Mouse (Mus musculus) midbrain, embryonic 12.5 days (tissue): ENCODE data around the gene Rapgef6. TPM values are rescaled to one million over a fixed set of nuclear protein-coding genes. Genes with fewer than 3 reads are reported as not detected.

Experiments
- ATAC-seq: fragments of 200-750 bp; cut with Nextera tagmentation; 2 replicates; pipeline ENCODE4 v1.8.0; 2017; ENCODE audit warnings: low read depth, moderate TSS enrichment, moderate library complexity; ENCODE audit not compliant: low FRiP score
- H3K27ac ChIP-seq: fragments of 300-500 bp; sonication (generic); replicated peaks from 2 replicates; pipeline ENCODE4 v1.5.1; 2016; ENCODE audit warnings: mild to moderate bottlenecking
- H3K27me3 ChIP-seq: fragments of 300-500 bp; sonication (generic); 2 replicates; pipeline ENCODE4 v1.6.1; 2016; ENCODE audit warnings: mild to moderate bottlenecking
- H3K36me3 ChIP-seq: fragments of 300-500 bp; sonication (generic); 2 replicates; pipeline ENCODE4 v1.6.1; 2016
- H3K4me1 ChIP-seq: fragments of 300-500 bp; sonication (generic); 2 replicates; pipeline ENCODE4 v1.6.1; 2016
- H3K4me2 ChIP-seq: fragments of 300-500 bp; sonication (generic); replicated peaks from 2 replicates; pipeline ENCODE4 v1.6.1; 2016; ENCODE audit warnings: mild to moderate bottlenecking, moderate library complexity
- H3K4me3 ChIP-seq: fragments of 300-500 bp; sonication (generic); 2 replicates; pipeline ENCODE4 v1.5.1; 2016; ENCODE audit warnings: mild to moderate bottlenecking
- H3K9ac ChIP-seq: fragments of 300-500 bp; sonication (generic); replicated peaks from 2 replicates; pipeline ENCODE4 v1.6.1; 2016; ENCODE audit warnings: mild to moderate bottlenecking, moderate library complexity
- H3K9me3 ChIP-seq: fragments of 300-500 bp; sonication (generic); 2 replicates; pipeline ENCODE4 v1.6.1; 2016; ENCODE audit warnings: mild to moderate bottlenecking
- WGBS: fragments of 180-500 bp; shearing (Covaris S2); methylation state at CpG from one replicate; pipeline ENCODE4 v1.1.7; 2016; 5-methylcytosine and 5-hydroxymethylcytosine counted together
- polyA plus RNA-seq: library from polyadenylated mRNA; unstranded; fragments of >200 nt; fragmentation: Nextera tagmentation; extraction: Ambion mirVana; gene quantifications from 2 replicates; pipeline ENCODE4 v1.2.1, GENCODE M21; 2016

Gene Rapgef6
- polyA plus RNA-seq, 1 experiment from 2014 or later, result 37.5 TPM

DNA sequence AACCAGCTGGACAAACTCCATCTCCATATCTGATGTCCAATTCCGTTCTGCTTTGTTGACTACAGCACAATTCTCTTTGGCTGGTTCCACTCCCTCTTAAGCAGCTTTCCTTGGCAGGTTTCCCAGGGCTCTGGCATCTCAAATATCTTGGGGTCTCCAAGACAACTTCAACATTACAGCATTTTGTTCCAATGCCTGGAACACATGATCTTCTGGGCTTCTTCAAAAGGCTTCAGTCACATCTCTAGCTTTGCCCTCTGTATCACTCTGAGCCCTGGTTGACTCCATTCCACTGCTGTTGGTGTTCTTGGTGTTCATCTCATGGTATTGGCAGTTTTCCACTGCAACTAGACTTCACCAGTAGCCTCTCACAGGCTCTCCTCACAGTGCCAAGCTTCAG lies 7.7 kb downstream of the Rapgef6 start:
- 88% methylated on average over 1 of the region's 1 CpGs for WGBS
- H3K4me2 ChIP-seq, result no peak overlapping the region
- H3K9me3 ChIP-seq, result no peaks in the 10 kb centered on the region
- H3K4me1 ChIP-seq, result no peaks in the 10 kb centered on the region
- H3K9ac ChIP-seq, result no peak overlapping the region
- no peak overlapping the region for H3K27ac ChIP-seq
- H3K4me3 ChIP-seq, result no peak overlapping the region
- no peaks in the 10 kb centered on the region for H3K27me3 ChIP-seq
- no peaks in the 10 kb centered on the region for H3K36me3 ChIP-seq
- no peak for ATAC-seq

DNA sequence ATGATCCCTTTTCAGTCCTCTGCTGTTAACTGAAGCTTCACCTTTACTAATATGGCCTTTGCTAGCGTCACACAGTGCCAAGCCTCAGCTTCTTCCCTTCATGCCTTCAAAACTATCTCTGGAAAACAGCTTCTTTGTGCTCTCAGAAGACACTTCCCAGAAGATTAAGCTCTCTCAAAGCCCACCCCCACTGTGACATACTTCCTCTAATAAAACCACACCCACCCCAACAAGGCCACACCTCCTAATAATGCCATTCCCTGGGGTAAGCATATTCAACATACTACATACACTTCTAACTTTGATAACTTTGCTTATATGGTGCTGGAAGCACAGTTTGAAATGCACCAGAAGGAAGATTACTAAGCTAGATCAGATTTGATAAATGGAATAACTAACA lies 8.3 kb downstream of the Rapgef6 start:
- WGBS, result 88% methylated on average over 1 of the region's 1 CpGs

DNA sequence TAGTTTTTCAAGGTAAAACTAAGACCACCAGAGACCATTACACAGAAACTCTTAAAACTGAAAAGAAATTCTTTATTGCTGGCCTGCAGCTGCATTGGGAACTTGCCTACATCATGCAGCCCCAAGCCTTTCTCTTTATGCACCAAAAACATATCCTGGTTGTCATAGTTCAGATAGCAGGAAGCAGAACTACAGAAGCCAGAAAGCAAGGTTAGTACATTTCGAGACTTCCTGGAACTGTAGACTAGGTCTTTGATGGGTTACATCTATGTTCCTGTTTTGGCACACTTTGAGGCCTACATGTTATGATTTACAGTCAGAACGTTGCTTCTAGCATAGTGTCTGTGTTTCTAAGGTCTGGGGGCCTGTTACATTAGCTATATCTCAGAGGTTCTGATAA lies 11.2 kb downstream of the Rapgef6 start:
- ATAC-seq, result no peak
- H3K4me2 ChIP-seq, result no peak overlapping the region
- no peaks in the 10 kb centered on the region for H3K9me3 ChIP-seq
- no peaks in the 10 kb centered on the region for H3K4me1 ChIP-seq
- no peak overlapping the region for H3K4me3 ChIP-seq
- 91% methylated on average over 2 of the region's 2 CpGs for WGBS
- H3K9ac ChIP-seq, result no peak overlapping the region
- no peak overlapping the region for H3K27ac ChIP-seq
- H3K27me3 ChIP-seq, result no peaks in the 10 kb centered on the region
- no peaks in the 10 kb centered on the region for H3K36me3 ChIP-seq

More for the DNA sequence above, 8.3 kb downstream of the Rapgef6 start:
- Histone ChIP-seq H3K4me3 (no peak overlapping the region), H3K27ac (no peak overlapping the region), H3K27me3 (no peaks in the 10 kb centered on the region), H3K9me3 (no peaks in the 10 kb centered on the region), H3K4me2 (no peak overlapping the region), H3K36me3 (no peaks in the 10 kb centered on the region), H3K4me1 (no peaks in the 10 kb centered on the region), H3K9ac (no peak overlapping the region)
- no peak for ATAC-seq

DNA sequence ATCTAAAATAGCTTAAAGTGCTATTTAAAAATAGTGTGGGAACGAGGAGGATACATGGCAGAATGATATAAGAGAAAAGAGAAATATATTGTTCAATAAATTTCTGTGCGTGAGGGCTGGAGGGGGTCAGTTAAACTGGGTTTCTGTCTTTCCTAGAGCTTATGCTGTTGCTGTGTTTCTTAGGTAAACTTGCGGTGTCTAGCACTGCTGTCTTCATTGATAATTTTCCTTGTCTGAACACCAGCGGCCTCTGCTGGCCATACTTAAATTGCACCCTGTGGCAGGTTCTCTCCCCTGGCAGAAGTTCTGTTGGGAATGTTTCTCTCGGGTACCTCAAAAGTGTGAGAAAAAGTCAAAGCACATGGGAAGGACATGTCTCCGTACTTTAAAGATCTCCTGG lies 12.2 kb downstream of the Rapgef6 start:
- Histone ChIP-seq H3K4me2 (no peak overlapping the region), H3K27ac (no peak overlapping the region), H3K9me3 (no peaks in the 10 kb centered on the region), H3K9ac (no peak overlapping the region), H3K4me3 (no peak overlapping the region), H3K36me3 (no peaks in the 10 kb centered on the region), H3K4me1 (no peaks in the 10 kb centered on the region), H3K27me3 (no peaks in the 10 kb centered on the region)
- ATAC-seq, result no peak
- WGBS, result 61% methylated on average over 6 of the region's 6 CpGs

DNA sequence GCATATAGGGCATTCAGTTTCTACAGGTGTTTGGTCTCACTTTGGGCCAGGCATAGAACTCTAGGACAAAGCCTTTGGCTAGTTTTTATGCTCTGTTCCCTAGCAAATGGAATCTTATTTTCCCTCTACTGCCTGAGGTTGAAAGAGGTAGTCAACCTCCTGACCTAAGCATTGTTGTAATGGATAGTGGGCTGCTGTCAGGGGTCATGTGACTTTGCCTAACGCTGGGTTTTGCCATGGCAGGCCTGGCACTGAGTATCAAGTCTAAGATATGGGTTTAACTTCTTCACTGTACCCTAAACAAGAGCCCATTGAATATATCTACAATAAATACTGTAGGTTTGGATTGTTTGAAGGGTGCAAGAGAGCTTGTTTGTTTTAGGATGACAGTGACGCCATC lies 16.4 kb downstream of the Rapgef6 start:
- no peak for ATAC-seq
- no peak overlapping the region for H3K27ac ChIP-seq
- no peaks in the 10 kb centered on the region for H3K36me3 ChIP-seq
- no peaks in the 10 kb centered on the region for H3K27me3 ChIP-seq
- no peaks in the 10 kb centered on the region for H3K9me3 ChIP-seq
- no peaks in the 10 kb centered on the region for H3K4me1 ChIP-seq
- no peak overlapping the region for H3K9ac ChIP-seq
- H3K4me2 ChIP-seq, result no peak overlapping the region
- no peak overlapping the region for H3K4me3 ChIP-seq
- whole genome bisulfite sequencing, result 72% methylated on average over 2 of the region's 2 CpGs

DNA sequence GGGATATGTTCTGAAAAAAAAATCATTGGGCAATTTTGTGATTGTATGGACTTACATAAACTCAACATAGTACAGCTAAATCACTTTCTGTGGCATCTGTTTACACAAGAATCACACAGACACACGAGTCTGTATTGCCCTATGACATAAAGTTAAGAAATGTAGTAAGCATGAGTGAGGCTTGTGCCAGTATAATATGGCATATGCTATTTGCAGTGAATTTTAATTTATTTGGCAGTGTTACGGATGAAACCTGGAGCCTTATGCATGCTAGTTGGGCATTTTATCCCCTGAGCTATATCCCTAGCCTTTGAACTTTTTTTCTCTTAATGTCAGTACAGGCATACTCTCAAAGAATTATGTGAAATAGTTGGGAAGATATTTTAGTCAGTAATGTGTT lies 16.8 kb downstream of the Rapgef6 start:
- Histone ChIP-seq H3K9me3 (no peaks in the 10 kb centered on the region), H3K9ac (no peak overlapping the region), H3K36me3 (no peaks in the 10 kb centered on the region), H3K4me2 (no peak overlapping the region), H3K4me3 (no peak overlapping the region), H3K27ac (no peak overlapping the region), H3K27me3 (no peaks in the 10 kb centered on the region), H3K4me1 (no peaks in the 10 kb centered on the region)
- ATAC-seq, result no peak
- WGBS, result 91% methylated on average over 2 of the region's 2 CpGs

DNA sequence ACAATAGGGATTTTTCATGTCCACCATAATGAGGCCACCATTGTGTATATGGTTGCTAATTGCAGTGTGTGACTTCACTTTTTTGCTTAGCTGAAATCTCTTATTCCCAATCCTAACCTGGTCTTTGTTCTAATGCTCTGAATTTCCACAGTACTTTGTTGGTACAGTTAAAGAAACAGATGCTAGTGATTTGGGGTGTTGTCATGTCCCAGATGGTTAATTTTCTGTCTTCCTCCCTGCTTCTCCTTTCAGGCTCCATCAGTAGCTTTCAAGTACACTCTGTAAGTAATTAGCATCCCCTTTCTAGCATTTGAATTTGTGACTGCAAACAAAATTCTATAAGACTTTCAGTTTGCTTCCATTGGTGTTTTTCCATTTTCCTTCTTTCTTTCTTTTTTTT lies 17.7 kb downstream of the Rapgef6 start:
- ATAC-seq, result no peak
- Histone ChIP-seq H3K27ac (no peak overlapping the region), H3K9me3 (no peaks in the 10 kb centered on the region), H3K4me3 (no peak overlapping the region), H3K27me3 (no peaks in the 10 kb centered on the region), H3K9ac (no peak overlapping the region), H3K36me3 (no peaks in the 10 kb centered on the region), H3K4me2 (no peak overlapping the region), H3K4me1 (no peaks in the 10 kb centered on the region)

DNA sequence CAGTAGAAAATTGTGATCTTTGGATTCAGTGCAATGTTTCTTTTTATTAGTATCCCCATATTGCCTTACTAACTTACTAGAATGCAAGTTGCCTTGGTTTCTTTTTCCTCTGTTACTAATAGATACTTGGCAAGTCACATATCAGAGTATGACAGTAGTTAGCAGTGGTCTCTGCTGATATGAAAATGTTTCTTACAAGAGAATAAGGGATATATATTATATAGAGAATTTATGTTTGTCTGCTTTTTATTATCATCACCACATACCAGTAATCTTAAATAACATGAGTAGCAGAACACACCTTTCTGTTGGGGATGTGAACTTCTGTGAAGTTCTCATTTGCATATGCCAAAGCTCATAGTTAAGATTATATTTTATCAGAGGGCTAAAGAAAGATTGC lies 19.8 kb downstream of the Rapgef6 start:
- H3K36me3 ChIP-seq, result no peaks in the 10 kb centered on the region
- H3K27ac ChIP-seq, result no peak overlapping the region
- no peak for ATAC-seq

DNA sequence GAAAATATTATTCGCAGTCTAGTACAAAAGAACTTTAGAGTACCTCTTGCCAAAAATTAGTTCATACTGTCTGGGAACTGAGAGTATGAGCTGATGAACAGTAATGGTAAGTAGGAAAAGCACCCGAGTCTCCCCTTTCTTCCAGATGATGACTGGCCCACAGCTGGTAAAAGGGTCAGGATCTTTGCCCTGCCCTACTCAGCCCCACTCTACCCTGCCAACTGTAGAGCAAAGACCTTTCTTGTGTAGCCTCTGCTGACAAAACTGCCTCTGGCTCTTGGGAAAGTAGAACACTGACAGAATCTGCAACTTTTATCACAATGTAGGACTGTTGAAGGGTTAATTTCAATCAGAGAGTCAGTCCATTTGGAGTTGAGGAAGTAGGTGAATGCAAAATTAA lies 32.3 kb downstream of the Rapgef6 start:
- Histone ChIP-seq H3K27ac (no peak overlapping the region), H3K36me3 (0 out of 2 replicates have a peak, but pooled peaks cover 3% of the 10 kb centered on the region), H3K4me1 (no peaks in the 10 kb centered on the region), H3K4me2 (no peak overlapping the region), H3K9me3 (no peaks in the 10 kb centered on the region), H3K27me3 (no peaks in the 10 kb centered on the region), H3K4me3 (no peak overlapping the region), H3K9ac (no peak overlapping the region)
- ATAC-seq, result no peak
- 91% methylated on average over 2 of the region's 2 CpGs for WGBS

More for the DNA sequence above, 19.8 kb downstream of the Rapgef6 start:
- H3K27me3 ChIP-seq, result no peaks in the 10 kb centered on the region
- no peaks in the 10 kb centered on the region for H3K4me1 ChIP-seq
- no peak overlapping the region for H3K4me2 ChIP-seq
- no peaks in the 10 kb centered on the region for H3K9me3 ChIP-seq
- no peak overlapping the region for H3K9ac ChIP-seq
- no peak overlapping the region for H3K4me3 ChIP-seq

DNA sequence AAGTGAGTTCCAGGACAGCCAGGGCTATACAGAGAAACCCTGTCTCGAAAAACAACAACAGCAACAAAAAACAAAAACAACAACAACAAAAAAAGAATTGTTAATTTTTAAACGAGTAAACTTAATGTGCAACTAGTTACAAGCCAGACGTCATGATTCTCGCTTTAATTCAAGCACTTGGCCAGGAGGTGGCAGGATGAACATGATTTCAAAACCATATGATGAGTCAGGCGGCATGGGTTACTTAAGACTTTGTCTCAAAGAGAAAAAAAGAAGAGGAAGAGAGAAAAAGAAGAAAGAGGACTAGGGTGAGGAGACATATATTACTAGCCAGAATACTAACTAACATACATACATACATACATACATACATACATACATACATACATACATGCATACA lies 40.1 kb downstream of the Rapgef6 start:
- no peak overlapping the region for H3K27ac ChIP-seq
- H3K4me1 ChIP-seq, result no peaks in the 10 kb centered on the region
- H3K4me3 ChIP-seq, result no peak overlapping the region
- no peak overlapping the region for H3K4me2 ChIP-seq
- H3K36me3 ChIP-seq, result no peaks in the 10 kb centered on the region
- no peak overlapping the region for H3K9ac ChIP-seq
- WGBS, result 87% methylated on average over 5 of the region's 5 CpGs
- H3K9me3 ChIP-seq, result no peaks in the 10 kb centered on the region
- no peaks in the 10 kb centered on the region for H3K27me3 ChIP-seq
- no peak for ATAC-seq

DNA sequence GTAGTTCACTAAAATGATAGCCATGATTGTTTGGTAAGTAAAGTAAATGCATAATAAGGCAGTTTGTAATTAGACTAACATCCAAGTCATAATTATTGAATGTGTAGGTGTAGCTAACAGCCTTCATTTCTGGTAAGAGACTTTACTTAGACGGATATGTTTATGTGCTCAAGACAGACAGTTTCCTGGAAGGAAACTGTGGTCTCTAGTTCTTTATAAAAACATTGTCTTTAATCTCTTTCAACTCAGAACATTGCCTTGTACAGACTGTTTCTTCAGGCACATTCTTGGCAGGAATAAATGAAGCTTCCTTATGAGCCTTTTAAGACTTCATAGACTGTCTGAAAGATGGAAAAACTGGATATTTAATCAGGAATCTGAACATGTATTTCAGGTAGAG lies 45.3 kb downstream of the Rapgef6 start:
- no peak for ATAC-seq
- 62% methylated on average over 1 of the region's 1 CpGs for WGBS
- no peaks in the 10 kb centered on the region for H3K9me3 ChIP-seq

DNA sequence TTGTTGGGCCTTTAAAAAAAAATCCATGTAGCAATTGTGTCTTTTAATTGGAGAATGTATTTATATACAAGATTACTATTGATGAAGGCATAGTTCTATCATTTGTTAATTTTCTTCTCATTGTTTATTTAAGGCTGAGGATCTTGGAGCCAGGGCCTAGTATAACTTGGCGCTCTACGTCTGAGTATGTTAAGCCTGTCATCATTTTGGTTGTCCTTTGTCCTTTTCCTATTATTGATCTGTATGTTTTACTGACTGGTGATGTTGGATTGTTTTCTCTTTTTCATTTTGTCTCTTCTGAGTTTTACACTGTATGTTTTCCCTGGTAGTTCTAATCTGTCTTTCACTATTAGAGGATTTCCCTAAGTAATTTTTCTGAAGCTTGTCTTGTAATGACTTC lies 52.1 kb downstream of the Rapgef6 start:
- no peaks in the 10 kb centered on the region for H3K9me3 ChIP-seq
- H3K4me1 ChIP-seq, result no peaks in the 10 kb centered on the region
- no peak for ATAC-seq
- WGBS, result 91% methylated on average over 2 of the region's 2 CpGs
- H3K4me2 ChIP-seq, result no peak overlapping the region
- no peaks in the 10 kb centered on the region for H3K27me3 ChIP-seq
- H3K4me3 ChIP-seq, result no peak overlapping the region
- H3K27ac ChIP-seq, result no peak overlapping the region
- no peak overlapping the region for H3K9ac ChIP-seq
- H3K36me3 ChIP-seq, result no peaks in the 10 kb centered on the region

More for the DNA sequence above, 45.3 kb downstream of the Rapgef6 start:
- Histone ChIP-seq H3K9ac (no peak overlapping the region), H3K4me2 (no peak overlapping the region), H3K4me3 (no peak overlapping the region), H3K36me3 (no peaks in the 10 kb centered on the region), H3K27me3 (no peaks in the 10 kb centered on the region), H3K4me1 (no peaks in the 10 kb centered on the region), H3K27ac (no peak overlapping the region)

DNA sequence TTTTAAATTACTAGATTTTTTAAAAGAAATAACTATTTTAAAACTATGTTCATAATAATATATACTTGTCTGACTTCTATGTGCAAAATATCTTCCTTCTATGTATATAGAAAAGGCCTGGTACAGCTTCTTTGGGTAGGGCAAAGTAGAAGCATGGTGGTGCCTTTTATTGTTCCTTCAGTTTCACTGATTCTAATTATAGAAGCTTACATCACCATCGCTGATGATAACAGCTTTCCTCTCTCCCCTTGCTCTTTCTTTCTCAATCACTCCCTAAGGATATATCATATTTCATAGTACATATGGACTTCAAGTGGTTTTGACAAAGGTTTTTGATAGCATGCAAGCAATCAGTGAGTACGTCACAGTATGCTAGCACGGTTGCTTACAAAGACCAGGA lies 69.9 kb downstream of the Rapgef6 start:
- Histone ChIP-seq H3K4me3 (no peak overlapping the region), H3K4me2 (no peak overlapping the region), H3K9me3 (no peaks in the 10 kb centered on the region), H3K36me3 (peaks cover 3% of the 10 kb centered on the region; the same call in 1 of the 2 replicates), H3K27me3 (no peaks in the 10 kb centered on the region), H3K9ac (no peak overlapping the region), H3K27ac (no peak overlapping the region), H3K4me1 (peaks cover 3% of the 10 kb centered on the region; the same call in 1 of the 2 replicates)
- 71% methylated on average over 3 of the region's 3 CpGs for WGBS
- ATAC-seq, result no peak
